Mouse (Mus musculus): ENCODE results near the gene Cep295.

DNA sequence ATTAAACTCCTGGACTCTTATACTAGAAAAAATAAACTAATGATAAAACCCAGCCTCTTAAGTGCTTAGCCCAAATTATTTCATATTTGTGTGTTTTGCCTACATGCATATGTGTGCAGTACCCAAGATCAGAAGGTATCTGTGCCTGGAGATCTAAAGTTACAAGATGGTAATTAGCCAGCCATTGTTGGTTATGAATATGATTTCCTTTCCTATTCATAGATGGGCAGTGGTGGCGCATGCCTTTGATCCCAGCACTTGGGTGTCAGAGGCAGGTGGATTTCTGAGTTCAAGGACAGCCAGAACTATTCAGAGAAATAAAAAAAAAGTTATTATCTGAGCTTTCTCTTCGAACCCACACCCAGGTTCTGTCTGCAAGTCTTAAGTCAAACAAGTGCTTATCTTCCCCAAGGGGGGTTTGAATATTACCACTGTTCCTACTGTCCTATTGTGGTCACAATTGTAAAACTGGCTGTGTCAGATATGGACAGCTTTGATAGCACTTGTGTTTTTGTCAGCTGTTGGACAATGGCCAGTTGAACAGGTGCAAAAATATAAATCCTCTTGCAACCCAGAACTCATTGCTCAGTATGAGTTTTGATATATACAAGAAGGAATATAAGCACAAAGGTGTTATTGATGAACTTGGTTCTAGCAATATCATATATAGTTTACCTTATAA lies 45.4 kb downstream of the Cep295 start:
- TF ChIP-seq POLR2A (IDR thresholded peaks at IDR 0.05; ENCODE audit: extremely low read depth, insufficient read depth, low read length) (no peak), CTCF (IDR thresholded peaks at IDR 0.05; ENCODE audit: extremely low read depth, insufficient read depth, low read length) (no peak)

Measured in cortical plate, adult 2 months (tissue).